Mouse (Mus musculus) erythroblast, embryonic 14.5 days (primary cell): Measurements from ENCODE around the gene Med9. TPM values are rescaled to one million over a fixed set of nuclear protein-coding genes. Genes with fewer than 3 reads are reported as not detected.

Source experiments
- H3K27me3 ChIP-seq: 2 replicates; pipeline ENCODE4 v1.6.1; 2012; ENCODE audit warnings: inconsistent platforms; ENCODE audit not compliant: control insufficient read depth
- H3K36me3 ChIP-seq: 2 replicates; pipeline ENCODE4 v1.6.1; 2012; ENCODE audit warnings: mild to moderate bottlenecking, inconsistent platforms; ENCODE audit not compliant: control insufficient read depth
- H3K4me1 ChIP-seq: 2 replicates; pipeline ENCODE4 v1.6.1; 2012; ENCODE audit warnings: inconsistent platforms; ENCODE audit not compliant: control insufficient read depth
- H3K4me3 ChIP-seq: replicated peaks from 2 replicates; pipeline ENCODE3; 2012; ENCODE audit warnings: moderate library complexity, mild to moderate bottlenecking, inconsistent platforms
- H3K9me3 ChIP-seq: 2 replicates; pipeline ENCODE4 v1.6.1; 2012; ENCODE audit warnings: low read length, inconsistent platforms, mixed read lengths; ENCODE audit not compliant: control insufficient read depth
- GATA1 ChIP-seq: IDR thresholded peaks from 2 replicates; pipeline ENCODE4 v1.6.1; 2012; ENCODE audit warnings: low read length, inconsistent platforms, mixed read lengths
- TAL1 ChIP-seq: IDR thresholded peaks from 3 replicates; pipeline ENCODE4 v1.6.1; 2012; ENCODE audit warnings: low read length, inconsistent platforms, mixed read lengths
- polyA plus RNA-seq: library from polyadenylated mRNA; stranded (reverse); fragments of >175 nt; gene quantifications from 2 replicates; pipeline ENCODE4 v1.2.3, GENCODE M21; 2012

Med9 gene
- polyA plus RNA-seq, 1 experiment, result 4.1 TPM

DNA sequence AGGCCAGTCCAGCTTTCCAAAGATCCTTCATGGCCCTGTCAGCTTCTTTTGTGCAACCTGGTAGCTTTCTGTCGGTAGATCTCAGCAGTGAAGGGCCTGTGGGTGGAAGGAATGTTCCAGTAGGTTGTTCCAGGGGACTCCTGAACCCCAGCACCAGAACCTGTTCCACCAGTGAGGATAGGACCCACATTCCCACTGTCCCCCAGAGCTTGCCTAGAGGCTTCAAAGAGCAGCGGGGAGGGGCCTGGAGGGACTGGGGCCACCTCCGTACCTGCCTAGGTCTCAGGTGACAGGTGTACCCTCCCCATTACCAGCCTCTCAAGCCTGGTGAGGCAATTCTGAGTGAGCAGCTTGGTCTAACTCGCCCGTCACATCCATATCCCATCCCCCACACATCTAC is 22.8 kb downstream of the Med9 start:
- Histone ChIP-seq H3K4me1 (peaks cover 5% of the 10 kb centered on the region; the same call in 1 of the 2 replicates), H3K9me3 (no peaks in the 10 kb centered on the region), H3K4me3 (no peak overlapping the region), H3K27me3 (peaks cover 7% of the 10 kb centered on the region), H3K36me3 (no peaks in the 10 kb centered on the region)
- no peak for TF ChIP-seq GATA1
- TF ChIP-seq TAL1, result no peak

- Histone ChIP-seq H3K27me3 (no peaks in the 10 kb centered on the region), H3K4me3 (no peak overlapping the region), H3K36me3 (no peaks in the 10 kb centered on the region), H3K4me1 (no peaks in the 10 kb centered on the region), H3K9me3 (no peaks in the 10 kb centered on the region)
- TF ChIP-seq GATA1 (no peak), TAL1 (no peak)
Observed at GRCm38 (mm10) chr11:59971691-59972090, 23.7 kb downstream of the Med9 start.

- Histone ChIP-seq H3K4me3 (no peak overlapping the region), H3K4me1 (no peaks in the 10 kb centered on the region), H3K27me3 (no peaks in the 10 kb centered on the region), H3K9me3 (no peaks in the 10 kb centered on the region), H3K36me3 (no peaks in the 10 kb centered on the region)
- TF ChIP-seq TAL1, result no peak
- TF ChIP-seq GATA1, result no peak
Observed at GRCm38 (mm10) chr11:59973389-59973788, 25.4 kb downstream of the Med9 start.

GRCm38 (mm10) chr11:59975241-59975640 is 27.2 kb downstream of the Med9 start:
- H3K4me1 ChIP-seq, result no peaks in the 10 kb centered on the region
- TF ChIP-seq GATA1, result no peak
- TF ChIP-seq TAL1, result no peak
- H3K27me3 ChIP-seq, result no peaks in the 10 kb centered on the region
- H3K9me3 ChIP-seq, result no peaks in the 10 kb centered on the region
- H3K4me3 ChIP-seq, result no peak overlapping the region
- H3K36me3 ChIP-seq, result no peaks in the 10 kb centered on the region

DNA sequence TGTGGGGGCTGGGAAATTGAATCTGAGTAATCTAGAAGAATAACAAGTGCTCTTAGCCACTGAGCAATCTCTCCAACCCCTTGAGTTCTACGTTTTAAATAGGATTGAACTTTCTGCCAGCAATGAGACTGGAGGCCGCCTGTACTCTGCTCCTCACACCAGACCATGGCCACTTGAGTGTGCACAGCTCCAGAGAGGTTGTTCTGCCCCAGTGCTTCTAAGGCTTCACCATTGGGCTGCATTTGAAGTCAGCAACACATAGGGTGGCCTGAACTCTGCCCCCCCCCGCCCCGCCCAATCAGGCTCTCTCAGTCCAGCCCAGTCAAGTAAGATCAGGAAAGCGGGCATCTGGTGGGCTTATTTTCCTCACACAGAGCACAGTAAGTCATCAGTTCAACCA is 29.8 kb downstream of the Med9 start:
- Histone ChIP-seq H3K4me3 (no peak overlapping the region), H3K36me3 (no peaks in the 10 kb centered on the region), H3K9me3 (no peaks in the 10 kb centered on the region), H3K4me1 (no peaks in the 10 kb centered on the region), H3K27me3 (no peaks in the 10 kb centered on the region)
- TF ChIP-seq GATA1, result no peak
- TF ChIP-seq TAL1, result no peak

DNA sequence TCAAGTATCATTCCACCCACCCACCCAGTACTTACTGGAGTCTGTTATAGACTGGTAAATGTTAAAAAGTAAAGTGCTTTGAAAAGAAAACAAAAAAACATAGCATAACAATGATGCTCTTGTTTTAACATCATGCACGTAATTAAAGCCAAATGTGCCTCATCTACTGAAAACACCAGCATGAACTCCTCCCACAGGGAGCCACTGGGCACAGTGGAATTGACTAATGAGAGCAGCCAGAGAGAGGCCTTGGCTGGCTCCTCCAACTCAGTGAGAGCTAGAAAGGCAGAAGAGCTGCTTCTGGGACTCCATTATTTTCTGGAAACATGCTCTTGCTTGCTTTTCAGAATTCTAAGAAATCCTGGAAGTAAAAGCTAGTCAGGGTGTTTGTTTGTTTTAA is 41.4 kb downstream of the Med9 start:
- Histone ChIP-seq H3K36me3 (no peaks in the 10 kb centered on the region), H3K9me3 (no peaks in the 10 kb centered on the region), H3K4me1 (no peaks in the 10 kb centered on the region), H3K27me3 (no peaks in the 10 kb centered on the region), H3K4me3 (no peak overlapping the region)
- no peak for TF ChIP-seq GATA1
- no peak for TF ChIP-seq TAL1

GRCm38 (mm10) chr11:59991365-59991764 is 43.4 kb downstream of the Med9 start:
- no peak overlapping the region for H3K4me3 ChIP-seq
- H3K27me3 ChIP-seq, result no peaks in the 10 kb centered on the region
- H3K36me3 ChIP-seq, result no peaks in the 10 kb centered on the region
- H3K4me1 ChIP-seq, result no peaks in the 10 kb centered on the region
- TF ChIP-seq TAL1 (no peak), GATA1 (no peak)
- H3K9me3 ChIP-seq, result no peaks in the 10 kb centered on the region

- no peaks in the 10 kb centered on the region for H3K36me3 ChIP-seq
- no peaks in the 10 kb centered on the region for H3K9me3 ChIP-seq
- no peaks in the 10 kb centered on the region for H3K4me1 ChIP-seq
- H3K27me3 ChIP-seq, result no peaks in the 10 kb centered on the region
- no peak overlapping the region for H3K4me3 ChIP-seq
- TF ChIP-seq TAL1 (no peak), GATA1 (no peak)
Observed at GRCm38 (mm10) chr11:59994318-59994717, 46.3 kb downstream of the Med9 start.

- Histone ChIP-seq H3K27me3 (no peaks in the 10 kb centered on the region), H3K4me3 (no peak overlapping the region), H3K36me3 (no peaks in the 10 kb centered on the region), H3K9me3 (no peaks in the 10 kb centered on the region), H3K4me1 (no peaks in the 10 kb centered on the region)
- TF ChIP-seq GATA1 (no peak), TAL1 (no peak)
Observed at GRCm38 (mm10) chr11:60001231-60001980, 53.4 kb downstream of the Med9 start.

GRCm38 (mm10) chr11:60003811-60004210 is 55.8 kb downstream of the Med9 start:
- Histone ChIP-seq H3K27me3 (no peaks in the 10 kb centered on the region), H3K4me1 (no peaks in the 10 kb centered on the region), H3K36me3 (no peaks in the 10 kb centered on the region), H3K9me3 (no peaks in the 10 kb centered on the region), H3K4me3 (no peak overlapping the region)
- no peak for TF ChIP-seq GATA1
- TF ChIP-seq TAL1, result no peak
